Mouse (Mus musculus) myocyte (in vitro differentiated cells): ENCODE data around the gene Uba52.

Experiments
- CEBPB ChIP-seq: IDR thresholded peaks from 2 replicates; pipeline ENCODE4 v1.6.1; 2011; ENCODE audit warnings: mild to moderate bottlenecking, moderate library complexity; ENCODE audit not compliant: poor library complexity, insufficient read depth, severe bottlenecking
- E2F4 ChIP-seq: IDR thresholded peaks from one replicate; pipeline ENCODE4 v1.6.1; 2011; ENCODE audit warnings: mild to moderate bottlenecking, control low read depth, moderate library complexity; ENCODE audit not compliant: insufficient read depth
- MAX ChIP-seq: IDR thresholded peaks from one replicate; pipeline ENCODE4 v1.6.1; 2011; ENCODE audit warnings: low read depth, mild to moderate bottlenecking, control low read depth
- MYOD1 ChIP-seq, 3 experiments: IDR thresholded peaks; one replicate each; pipeline ENCODE4 v1.6.1; 2011; ENCODE audit warnings: control low read depth in 2 of 3, low read depth in 2 of 3, mild to moderate bottlenecking in 2 of 3, moderate library complexity in 1 of 3; ENCODE audit not compliant: insufficient read length in 2 of 3, control insufficient read depth in 1 of 3
- MYOG ChIP-seq, 3 experiments: IDR thresholded peaks; one replicate each; pipeline ENCODE4 v1.6.1; 2011; ENCODE audit warnings: control low read depth in 2 of 3, low read depth in 2 of 3, mild to moderate bottlenecking in 2 of 3; ENCODE audit not compliant: insufficient read length in 2 of 3, control insufficient read depth in 1 of 3, insufficient read depth in 1 of 3
- POLR2A ChIP-seq: IDR thresholded peaks from one replicate; pipeline ENCODE4 v1.6.1; 2011; ENCODE audit warnings: low read depth, mild to moderate bottlenecking, control low read depth, moderate library complexity; ENCODE audit not compliant: insufficient read length
- POLR2AphosphoS2 ChIP-seq: IDR thresholded peaks from one replicate; pipeline ENCODE4 v1.6.1; 2011; ENCODE audit warnings: low read depth, control low read depth; ENCODE audit not compliant: insufficient read length
- SRF ChIP-seq: IDR thresholded peaks from one replicate; pipeline ENCODE4 v1.6.1; 2011; ENCODE audit warnings: low read depth; ENCODE audit not compliant: control insufficient read depth, insufficient read length
- TCF12 ChIP-seq: IDR thresholded peaks from one replicate; pipeline ENCODE4 v1.6.1; 2011; ENCODE audit warnings: mild to moderate bottlenecking, control low read depth; ENCODE audit not compliant: poor library complexity, insufficient read depth, severe bottlenecking
- USF1 ChIP-seq: IDR thresholded peaks from one replicate; pipeline ENCODE4 v1.6.1; 2011; ENCODE audit warnings: low read depth, mild to moderate bottlenecking, control low read depth, moderate library complexity

DNA sequence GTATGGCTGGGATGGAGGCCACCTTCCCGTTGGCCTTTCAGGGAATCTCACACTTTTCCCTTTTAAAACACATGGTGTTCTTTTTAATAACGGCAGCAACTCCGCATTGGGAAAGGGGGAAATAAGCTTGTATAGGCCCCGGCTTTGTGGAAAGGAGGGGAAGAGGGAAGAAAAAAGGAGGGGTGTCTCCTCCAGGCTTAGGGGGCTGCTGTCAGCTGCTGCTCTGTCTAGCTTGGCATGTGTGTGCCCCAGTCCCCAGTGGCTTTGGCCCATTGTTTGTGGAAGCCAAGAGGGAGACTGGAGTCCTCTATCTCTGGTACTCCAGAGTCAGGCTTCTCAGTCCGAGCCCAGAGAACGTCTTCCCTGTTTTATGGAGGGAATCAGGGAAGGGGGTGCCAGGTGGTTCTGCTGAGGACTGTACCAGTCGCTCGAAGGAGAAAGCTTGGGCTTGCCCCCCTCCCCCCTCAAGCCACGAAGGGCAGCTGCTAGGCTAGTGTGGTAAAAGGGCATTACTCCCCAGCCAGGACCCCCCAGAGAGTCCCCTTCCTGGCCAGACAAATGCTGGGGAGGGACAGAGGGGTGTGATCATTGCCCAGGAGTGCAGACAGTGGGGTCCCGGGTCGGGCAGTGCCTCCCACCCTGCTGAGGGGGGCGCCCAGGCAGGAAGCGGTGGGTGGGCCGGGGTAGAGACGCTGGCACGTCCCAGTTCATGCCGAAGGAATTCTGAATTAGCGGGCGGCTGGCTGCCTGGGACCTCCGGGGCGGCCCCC is 15.4 kb downstream of the Uba52 start:
- TF ChIP-seq MYOD1 (IDR thresholded peaks at IDR 0.05; ENCODE audit: control insufficient read depth in 1 of 3, insufficient read length in 2 of 3, low read depth in 2 of 3) (no peak), E2F4 (no peak), POLR2A (no peak), MYOG (IDR thresholded peaks at IDR 0.05; ENCODE audit: control insufficient read depth in 1 of 3, insufficient read depth in 1 of 3, insufficient read length in 2 of 3, low read depth in 2 of 3) (no peak), MAX (no peak), CEBPB (no peak), TCF12 (no peak), USF1 (no peak), SRF (no peak), POLR2AphosphoS2 (no peak)
